Mouse (Mus musculus) cerebellum, adult 2 months (tissue): ENCODE results near the gene Gmeb2.

Experiments
- CTCF ChIP-seq: fragments of 200-500 bp; IDR thresholded peaks from 2 replicates; pipeline ENCODE4 v1.5.1; 2011; ENCODE audit warnings: low read depth, mild to moderate bottlenecking, control low read depth, low read length, moderate library complexity, borderline replicate concordance; ENCODE audit not compliant: insufficient read depth
- POLR2A ChIP-seq: fragments of 200-500 bp; IDR thresholded peaks from 2 replicates; pipeline ENCODE4 v1.6.1; 2011; ENCODE audit warnings: low read length, control low read depth, borderline replicate concordance; ENCODE audit not compliant: insufficient read depth

- TF ChIP-seq POLR2A: no peak
- TF ChIP-seq CTCF: no peak
These were observed 13.2 kb downstream of the Gmeb2 start for GRCm38 (mm10) chr2:181274639-181275038.
